Mouse (Mus musculus) intestine, embryonic 15.5 days (tissue): ENCODE measurements at regions not wholly inside any gene's neighbourhood (a gene's known extent, or its start where the extent isn't known, plus 50 kb on each side); places are given as distances from the start of the nearest gene placed in this dataset.

Experiments used
- ATAC-seq: fragments of 200-750 bp; cut with Nextera tagmentation; 2 replicates; pipeline ENCODE4 v1.8.0; 2017; ENCODE audit warnings: moderate TSS enrichment, moderate library complexity
- H3K27ac ChIP-seq: fragments of 300-500 bp; sonication (generic); 2 replicates; pipeline ENCODE4 v1.5.1; 2015; ENCODE audit warnings: mild to moderate bottlenecking, inconsistent platforms
- H3K27me3 ChIP-seq: fragments of 300-500 bp; sonication (generic); replicated peaks from 2 replicates; pipeline ENCODE4 v1.6.1; 2015; ENCODE audit warnings: inconsistent platforms
- H3K36me3 ChIP-seq: fragments of 300-500 bp; sonication (generic); 2 replicates; pipeline ENCODE4 v1.6.1; 2015; ENCODE audit warnings: inconsistent platforms
- H3K4me1 ChIP-seq: fragments of 300-500 bp; sonication (generic); replicated peaks from 2 replicates; pipeline ENCODE4 v1.6.1; 2015; ENCODE audit warnings: inconsistent platforms
- H3K4me2 ChIP-seq: fragments of 300-500 bp; sonication (generic); replicated peaks from 2 replicates; pipeline ENCODE4 v1.6.1; 2015; ENCODE audit warnings: mild to moderate bottlenecking, inconsistent platforms
- H3K4me3 ChIP-seq: fragments of 300-500 bp; sonication (generic); replicated peaks from 2 replicates; pipeline ENCODE4 v1.5.1; 2015; ENCODE audit warnings: inconsistent platforms
- H3K9ac ChIP-seq: fragments of 300-500 bp; sonication (generic); 2 replicates; pipeline ENCODE4 v1.6.1; 2015; ENCODE audit warnings: inconsistent platforms
- H3K9me3 ChIP-seq: fragments of 300-500 bp; sonication (generic); 2 replicates; pipeline ENCODE4 v1.6.1; 2016; ENCODE audit warnings: inconsistent platforms
- WGBS: fragments of 180-500 bp; shearing (Covaris S2); methylation state at CpG from one replicate; pipeline ENCODE4 v1.1.7; 2015; 5-methylcytosine and 5-hydroxymethylcytosine counted together

DNA sequence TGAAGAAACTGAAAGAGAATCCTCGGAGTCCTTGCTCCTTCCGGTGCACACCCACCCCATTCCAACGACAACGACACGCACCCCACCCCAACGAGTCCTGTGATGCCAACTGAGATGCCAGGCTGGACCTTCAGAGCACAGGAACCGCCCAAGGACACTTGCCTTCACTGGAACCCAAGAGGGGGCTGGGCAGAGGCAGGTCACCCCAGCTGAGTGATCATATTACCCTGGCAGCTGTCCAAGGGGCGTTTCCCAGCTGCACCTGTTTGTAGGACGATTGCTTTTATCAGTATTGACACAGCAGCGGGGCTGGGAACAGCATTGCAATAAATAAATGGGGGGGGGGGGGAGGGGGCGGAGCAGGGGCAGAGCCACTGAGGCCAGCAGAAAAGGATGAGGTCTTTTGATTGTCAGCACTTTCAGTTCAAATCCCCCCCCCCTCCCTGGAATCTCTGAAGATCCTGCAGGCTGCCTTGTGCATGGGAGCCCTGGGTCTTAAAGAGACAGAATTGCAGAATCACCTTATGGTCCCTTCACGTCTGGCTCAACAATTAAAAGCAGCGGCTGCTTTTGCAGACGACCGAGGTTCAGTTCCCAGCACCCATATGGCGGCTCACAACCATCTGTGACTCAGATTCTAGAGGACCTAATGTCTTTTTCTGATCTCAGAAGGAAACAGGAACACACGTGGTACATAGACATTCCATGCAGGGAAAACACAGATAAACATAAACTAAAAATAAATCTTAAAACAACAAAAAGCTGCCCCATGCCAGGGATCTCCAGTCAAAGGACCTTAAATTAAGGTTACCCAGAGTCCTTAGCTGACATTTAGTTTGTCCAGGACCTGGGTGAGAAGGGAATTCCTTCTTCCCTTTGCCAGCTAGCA, 52.0 kb upstream of the Pim1 start:
- WGBS, result 20% methylated on average over 17 of the region's 17 CpGs
- Histone ChIP-seq H3K36me3 (no peaks in the 10 kb centered on the region), H3K4me2 (peak overlapping the region; percentile 74), H3K9me3 (no peaks in the 10 kb centered on the region), H3K27me3 (no peaks in the 10 kb centered on the region), H3K4me1 (peaks cover 36% of the 10 kb centered on the region), H3K27ac (peak overlapping the region; percentile 54), H3K4me3 (peak overlapping the region; percentile 18; the same call in 1 of the 2 replicates), H3K9ac (no peak overlapping the region)
- peak; percentile 72 for ATAC-seq

GRCm38 (mm10) chr17:29439992-29440391, 50.6 kb upstream of the Pim1 start:
- ATAC-seq, result peak; percentile 34; the same call in 1 of the 2 replicates

GRCm38 (mm10) chr17:29440490-29440889, 50.1 kb upstream of the Pim1 start:
- H3K4me2 ChIP-seq, result no peak overlapping the region
- H3K9me3 ChIP-seq, result no peaks in the 10 kb centered on the region
- no peak overlapping the region for H3K4me3 ChIP-seq
- peak overlapping the region; percentile 45; the same call in 1 of the 2 replicates for H3K27ac ChIP-seq
- H3K27me3 ChIP-seq, result no peaks in the 10 kb centered on the region
- H3K9ac ChIP-seq, result no peak overlapping the region
- peaks cover 36% of the 10 kb centered on the region for H3K4me1 ChIP-seq
- no peak for ATAC-seq
- H3K36me3 ChIP-seq, result no peaks in the 10 kb centered on the region

More at GRCm38 (mm10) chr17:29439992-29440391, 50.6 kb upstream of the Pim1 start:
- no peak overlapping the region for H3K4me3 ChIP-seq
- 61% methylated on average over 4 of the region's 4 CpGs for whole genome bisulfite sequencing
- no peak overlapping the region for H3K4me2 ChIP-seq
- H3K4me1 ChIP-seq, result peaks cover 36% of the 10 kb centered on the region
- H3K36me3 ChIP-seq, result no peaks in the 10 kb centered on the region
- no peak overlapping the region for H3K9ac ChIP-seq
- no peaks in the 10 kb centered on the region for H3K27me3 ChIP-seq
- H3K27ac ChIP-seq, result peak overlapping the region; percentile 45
- no peaks in the 10 kb centered on the region for H3K9me3 ChIP-seq
